Mouse (Mus musculus) brown adipose tissue, adult 24 weeks (tissue): Measurements from ENCODE around the gene Adgrf4. TPM values are rescaled to one million over a fixed set of nuclear protein-coding genes. Genes with fewer than 3 reads are reported as not detected.

Source experiments
- H3K27ac ChIP-seq: fragments of 200-500 bp; replicated peaks from 2 replicates; pipeline ENCODE4 v1.5.1; 2012; ENCODE audit warnings: low read depth, mild to moderate bottlenecking, low read length
- H3K4me1 ChIP-seq: fragments of 200-500 bp; 2 replicates; pipeline ENCODE4 v1.6.1; 2012; ENCODE audit warnings: low read length, mixed read lengths; ENCODE audit not compliant: control insufficient read depth, insufficient read depth, insufficient read length
- H3K4me3 ChIP-seq: fragments of 200-500 bp; 2 replicates; pipeline ENCODE4 v1.5.1; 2012; ENCODE audit warnings: low read depth, mild to moderate bottlenecking, low read length, moderate library complexity; ENCODE audit not compliant: insufficient read depth
- polyA plus RNA-seq: library from polyadenylated mRNA; stranded (reverse); fragments of >200 nt; gene quantifications from 2 replicates; pipeline ENCODE4 v1.2.4, GENCODE M21; 2012; ENCODE audit not compliant: missing spikeins, insufficient read depth, insufficient read length

The Adgrf4 gene
- polyA plus RNA-seq: not detected in 2 replicates

- Histone ChIP-seq H3K4me1 (no peaks in the 10 kb centered on the region), H3K4me3 (no peak within 1 kb of the TSS), H3K27ac (no peak within 1 kb of the TSS)
Observed at GRCm38 (mm10) chr17:42692136-42692535, at the start of gene Adgrf4. Gene Adgrf4 (minus strand): TSS chr17:42692284.

- no peaks in the 10 kb centered on the region for H3K4me1 ChIP-seq
- H3K27ac ChIP-seq: no peak within 1 kb of the TSS
- H3K4me3 ChIP-seq: no peak within 1 kb of the TSS
Observed at GRCm38 (mm10) chr17:42741801-42742217, 49.7 kb upstream of the Adgrf4 start, which contains the start of gene Adgrf2. Gene Adgrf2 (minus strand): TSS chr17:42742179.

- Histone ChIP-seq H3K4me3 (no peak overlapping the region), H3K4me1 (no peaks in the 10 kb centered on the region), H3K27ac (no peak overlapping the region)
Observed at GRCm38 (mm10) chr17:42738794-42739193, 46.7 kb upstream of the Adgrf4 start.

GRCm38 (mm10) chr17:42717161-42717560 is 25.1 kb upstream of the Adgrf4 start:
- H3K4me1 ChIP-seq: no peaks in the 10 kb centered on the region
- H3K4me3 ChIP-seq: no peak overlapping the region
- H3K27ac ChIP-seq: no peak overlapping the region

- no peaks in the 10 kb centered on the region for H3K4me1 ChIP-seq
- H3K4me3 ChIP-seq: no peak overlapping the region
- H3K27ac ChIP-seq: no peak overlapping the region
Observed at GRCm38 (mm10) chr17:42714991-42715390, 22.9 kb upstream of the Adgrf4 start.

GRCm38 (mm10) chr17:42710717-42711116 is 18.6 kb upstream of the Adgrf4 start:
- no peak overlapping the region for H3K4me3 ChIP-seq
- no peak overlapping the region for H3K27ac ChIP-seq
- no peaks in the 10 kb centered on the region for H3K4me1 ChIP-seq

GRCm38 (mm10) chr17:42705611-42706010 is 13.5 kb upstream of the Adgrf4 start:
- no peaks in the 10 kb centered on the region for H3K4me1 ChIP-seq
- H3K4me3 ChIP-seq: no peak overlapping the region
- H3K27ac ChIP-seq: no peak overlapping the region

GRCm38 (mm10) chr17:42702198-42702597 is 10.1 kb upstream of the Adgrf4 start:
- H3K27ac ChIP-seq: no peak overlapping the region
- no peaks in the 10 kb centered on the region for H3K4me1 ChIP-seq
- H3K4me3 ChIP-seq: no peak overlapping the region

GRCm38 (mm10) chr17:42694730-42695129 is 2.6 kb upstream of the Adgrf4 start:
- Histone ChIP-seq H3K4me3 (no peak overlapping the region), H3K4me1 (no peaks in the 10 kb centered on the region), H3K27ac (no peak overlapping the region)

GRCm38 (mm10) chr17:42690531-42690930 is 1.6 kb downstream of the Adgrf4 start:
- H3K27ac ChIP-seq: no peak overlapping the region
- H3K4me1 ChIP-seq: no peaks in the 10 kb centered on the region
- no peak overlapping the region for H3K4me3 ChIP-seq

GRCm38 (mm10) chr17:42658634-42659422 is 33.3 kb downstream of the Adgrf4 start:
- Histone ChIP-seq H3K4me3 (no peak overlapping the region), H3K27ac (no peak overlapping the region), H3K4me1 (no peaks in the 10 kb centered on the region)

- no peak overlapping the region for H3K27ac ChIP-seq
- H3K4me1 ChIP-seq: no peaks in the 10 kb centered on the region
Observed at GRCm38 (mm10) chr17:42643416-42643815, 48.7 kb downstream of the Adgrf4 start.

GRCm38 (mm10) chr17:42630206-42630605 is 61.9 kb downstream of the Adgrf4 start:
- H3K27ac ChIP-seq: no peak overlapping the region
- no peaks in the 10 kb centered on the region for H3K4me1 ChIP-seq

More at GRCm38 (mm10) chr17:42643416-42643815, 48.7 kb downstream of the Adgrf4 start:
- H3K4me3 ChIP-seq: no peak overlapping the region

GRCm38 (mm10) chr17:42613043-42613737 is 78.9 kb downstream of the Adgrf4 start:
- Histone ChIP-seq H3K4me1 (no peaks in the 10 kb centered on the region), H3K4me3 (no peak overlapping the region), H3K27ac (no peak overlapping the region)

More at GRCm38 (mm10) chr17:42630206-42630605, 61.9 kb downstream of the Adgrf4 start:
- no peak overlapping the region for H3K4me3 ChIP-seq

- Histone ChIP-seq H3K27ac (no peak within 1 kb of the TSS), H3K4me3 (no peak within 1 kb of the TSS), H3K4me1 (no peaks in the 10 kb centered on the region)
Observed at GRCm38 (mm10) chr17:42611295-42611694, 80.8 kb downstream of the Adgrf4 start, which contains the start of gene Opn5. Gene Opn5 (minus strand): TSS chr17:42611395.
